ENCODE assay signal across 10 mouse cellular contexts in genomic region chr2:73467071-73467851, GRCm38 (mm10).
"Had no signal": no experiment of that assay in that cellular context is flagged by ENCODE, and none has a peak within 500 bp of the region (broad histone marks: within the 10 kb centered on the region; RNA-seq: fewer than 3 reads in every experiment).

No protein-coding gene starts in this region.

- ATAC-seq: intestine, embryonic 15.5 days; liver, embryonic 12.5 days had no signal

- DNase-seq: kidney, adult 2 months; kidney, postnatal 14 days; lung, postnatal 14 days; midbrain, embryonic 14.5 days; right cerebral cortex, adult 18-20 months; right cerebral cortex, postnatal 25 days; thymus, adult 18-20 months; thymus, postnatal 36 days had no signal
